Mouse (Mus musculus): ENCODE data around the gene Hist1h2bp. TPM values are rescaled to one million over a fixed set of nuclear protein-coding genes. Genes with fewer than 3 reads are reported as not detected.
"Not testable (repeated sequence)": the region's sequence is repeated elsewhere in the genome, so short reads cannot be mapped to it uniquely, and the experiment has no call there.

The Hist1h2bp gene
- polyA plus RNA-seq, 1 experiment from 2014 or later: 2.2 TPM

- ATAC-seq (ENCODE audit: insufficient read depth, low FRiP score, low TSS enrichment) (no peak), DNase-seq (ENCODE audit: low spot score) (peak; percentile 19)
- Histone ChIP-seq H3K4me3 (ENCODE audit: low read depth, low read length) (no peak overlapping the region), H3K9ac (ENCODE audit: low read length) (peak overlapping the region; percentile 11), H3K4me1 (ENCODE audit: control insufficient read depth, insufficient read depth, low read length) (peaks cover 9% of the 10 kb centered on the region; the same call in 1 of the 2 replicates), H3K27ac (ENCODE audit: low read depth, low read length) (no peak overlapping the region), H3K36me3 (ENCODE audit: control insufficient read depth, insufficient read depth, low read length) (no peaks in the 10 kb centered on the region), H3K9me3 (ENCODE audit: control insufficient read depth, low read length) (no peaks in the 10 kb centered on the region), H3K27me3 (ENCODE audit: control insufficient read depth, insufficient read depth, low read length) (no peaks in the 10 kb centered on the region), H3K4me2 (ENCODE audit: low read depth) (peak overlapping the region; percentile 25)
- WGBS: 5% methylated on average over 18 of the region's 18 CpGs
These were observed 3.5 kb downstream of the Hist1h2bp start for GRCm38 (mm10) chr13:21790601-21791283.

DNA sequence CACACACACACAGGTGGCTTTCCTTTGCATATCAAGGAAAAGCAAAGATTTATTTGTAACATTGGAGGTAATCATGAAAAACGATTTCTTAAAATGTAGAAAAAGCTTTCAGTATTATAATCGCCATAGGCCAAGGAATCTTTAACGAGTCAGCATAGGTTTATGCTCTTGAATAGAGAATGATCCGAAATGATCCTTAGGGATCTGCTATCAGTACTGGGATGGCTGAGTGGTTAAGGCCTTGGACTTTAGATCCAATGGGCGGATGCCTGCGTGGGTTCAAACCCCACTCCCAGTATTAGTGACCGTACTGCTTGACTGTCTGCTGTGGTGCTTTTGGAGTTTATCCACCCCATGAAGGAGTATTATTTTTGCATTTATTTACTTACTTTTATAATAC, 8.3 kb downstream of the Hist1h2bp start:
- ATAC-seq (ENCODE audit: insufficient read depth, low FRiP score, low TSS enrichment) (no peak), DNase-seq (ENCODE audit: low spot score) (peak; percentile 4)
- Histone ChIP-seq H3K27me3 (ENCODE audit: control insufficient read depth, insufficient read depth, low read length) (no peaks in the 10 kb centered on the region), H3K4me2 (ENCODE audit: low read depth) (no peak overlapping the region), H3K9ac (ENCODE audit: low read length) (no peak overlapping the region), H3K9me3 (ENCODE audit: control insufficient read depth, low read length) (no peaks in the 10 kb centered on the region), H3K4me3 (ENCODE audit: low read depth, low read length) (no peak overlapping the region), H3K4me1 (ENCODE audit: control insufficient read depth, insufficient read depth, low read length) (peaks cover 5% of the 10 kb centered on the region; the same call in 1 of the 2 replicates), H3K27ac (ENCODE audit: low read depth, low read length) (no peak overlapping the region), H3K36me3 (ENCODE audit: control insufficient read depth, insufficient read depth, low read length) (no peaks in the 10 kb centered on the region)
- WGBS: 93% methylated on average over 7 of the region's 7 CpGs

DNA sequence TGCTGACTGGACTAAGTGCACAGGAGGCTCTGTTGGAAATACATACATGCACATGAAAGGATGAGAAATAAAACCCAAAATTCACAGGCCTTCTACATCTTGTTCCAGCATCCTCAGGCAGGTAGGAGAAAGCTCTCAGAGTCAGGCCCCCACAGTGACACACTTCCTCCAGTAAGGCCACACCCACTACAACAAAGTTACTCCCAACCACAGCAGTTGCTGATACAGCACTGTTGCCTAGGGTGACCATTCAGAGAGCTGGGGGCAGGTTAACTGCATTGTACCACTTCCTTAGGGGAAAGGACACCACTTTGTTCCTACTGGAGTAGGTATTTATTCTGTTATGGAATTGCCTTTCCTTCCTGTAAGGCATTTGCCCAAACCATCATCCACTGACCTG, 9.9 kb downstream of the Hist1h2bp start:
- DNase-seq (ENCODE audit: low spot score); H3K36me3 ChIP-seq (ENCODE audit: control insufficient read depth, insufficient read depth, low read length); H3K27me3 ChIP-seq (ENCODE audit: control insufficient read depth, insufficient read depth, low read length); ATAC-seq (ENCODE audit: insufficient read depth, low FRiP score, low TSS enrichment); H3K4me1 ChIP-seq (ENCODE audit: control insufficient read depth, insufficient read depth, low read length); H3K4me2 ChIP-seq (ENCODE audit: low read depth); H3K9ac ChIP-seq (ENCODE audit: low read length); H3K9me3 ChIP-seq (ENCODE audit: control insufficient read depth, low read length); H3K27ac ChIP-seq (ENCODE audit: low read depth, low read length); H3K4me3 ChIP-seq (ENCODE audit: low read depth, low read length): not testable (repeated sequence)

DNA sequence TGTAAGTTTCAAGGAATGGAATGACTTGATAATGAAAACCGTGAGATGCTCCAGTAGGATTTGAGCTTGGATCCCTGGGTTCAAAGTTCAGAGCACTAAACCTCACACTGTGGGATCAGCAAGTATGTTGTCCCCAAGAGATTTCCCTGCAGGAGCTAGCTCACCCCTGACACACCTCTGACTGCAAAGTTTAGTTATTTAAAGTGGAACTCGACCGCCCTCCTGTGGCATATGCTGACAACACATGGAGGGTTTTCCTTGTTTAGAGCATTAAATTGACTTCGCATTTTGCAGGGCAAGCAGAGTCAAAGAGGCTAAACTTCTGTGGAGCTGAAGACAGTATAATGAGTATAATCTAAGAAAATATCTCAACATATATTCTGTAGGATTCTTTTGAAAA, 15.8 kb downstream of the Hist1h2bp start:
- not testable (repeated sequence) for H3K4me1 ChIP-seq (ENCODE audit: control insufficient read depth, insufficient read depth, low read length); H3K4me2 ChIP-seq (ENCODE audit: low read depth); H3K27ac ChIP-seq (ENCODE audit: low read depth, low read length); H3K9ac ChIP-seq (ENCODE audit: low read length); H3K4me3 ChIP-seq (ENCODE audit: low read depth, low read length); DNase-seq (ENCODE audit: low spot score); H3K36me3 ChIP-seq (ENCODE audit: control insufficient read depth, insufficient read depth, low read length); H3K27me3 ChIP-seq (ENCODE audit: control insufficient read depth, insufficient read depth, low read length); H3K9me3 ChIP-seq (ENCODE audit: control insufficient read depth, low read length)
- WGBS: no CpG with 5 or more reads among the region's 4 CpGs
- ATAC-seq (ENCODE audit: insufficient read depth, low FRiP score, low TSS enrichment): peak; percentile 74; the same call in 1 of the 2 replicates

- H3K27ac ChIP-seq (ENCODE audit: low read depth, low read length); H3K9ac ChIP-seq (ENCODE audit: low read length); H3K4me2 ChIP-seq (ENCODE audit: low read depth); H3K36me3 ChIP-seq (ENCODE audit: control insufficient read depth, insufficient read depth, low read length); H3K4me3 ChIP-seq (ENCODE audit: low read depth, low read length); H3K9me3 ChIP-seq (ENCODE audit: control insufficient read depth, low read length); DNase-seq (ENCODE audit: low spot score); H3K4me1 ChIP-seq (ENCODE audit: control insufficient read depth, insufficient read depth, low read length); H3K27me3 ChIP-seq (ENCODE audit: control insufficient read depth, insufficient read depth, low read length): not testable (repeated sequence)
- ATAC-seq (ENCODE audit: insufficient read depth, low FRiP score, low TSS enrichment): peak; percentile 97
- no CpG with 5 or more reads among the region's 23 CpGs for WGBS
These were observed 22.8 kb downstream of the Hist1h2bp start, which contains the start of the genes Hist1h2bq and Hist1h2ao for GRCm38 (mm10) chr13:21810073-21810472. Hist1h2bq (minus strand) TSS chr13:21810197. Hist1h2ao (plus strand) TSS chr13:21810465.

DNA sequence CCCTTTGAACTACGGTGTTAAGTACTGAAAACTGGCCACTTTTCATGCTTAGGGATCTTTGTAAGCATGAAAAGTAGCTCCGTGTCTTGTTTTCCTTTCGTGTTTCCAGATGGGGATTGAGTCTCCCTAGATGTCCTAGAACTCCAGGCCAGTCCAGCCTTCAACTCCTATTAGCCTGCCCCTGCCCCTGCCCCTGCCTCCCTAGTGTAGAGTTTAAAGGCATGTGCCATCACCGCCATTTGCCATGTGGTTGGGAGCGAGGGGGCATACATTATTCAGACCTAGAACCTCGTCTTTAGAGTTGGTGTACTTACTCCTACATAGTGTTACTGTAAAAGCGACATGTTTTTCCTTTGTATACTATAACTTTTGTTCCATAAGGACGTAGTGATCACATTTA, 23.8 kb downstream of the Hist1h2bp start:
- not testable (repeated sequence) for H3K27me3 ChIP-seq (ENCODE audit: control insufficient read depth, insufficient read depth, low read length); H3K4me2 ChIP-seq (ENCODE audit: low read depth); H3K27ac ChIP-seq (ENCODE audit: low read depth, low read length); DNase-seq (ENCODE audit: low spot score); H3K36me3 ChIP-seq (ENCODE audit: control insufficient read depth, insufficient read depth, low read length); H3K9ac ChIP-seq (ENCODE audit: low read length); H3K4me3 ChIP-seq (ENCODE audit: low read depth, low read length); H3K4me1 ChIP-seq (ENCODE audit: control insufficient read depth, insufficient read depth, low read length); H3K9me3 ChIP-seq (ENCODE audit: control insufficient read depth, low read length)
- WGBS: no CpG with 5 or more reads among the region's 8 CpGs
- ATAC-seq (ENCODE audit: insufficient read depth, low FRiP score, low TSS enrichment): peak; percentile 40

- 0 out of 2 replicates have a peak within 1 kb of the TSS, but pooled peaks have one; percentile 28 for H3K4me2 ChIP-seq (ENCODE audit: low read depth)
- not testable (repeated sequence) for H3K27ac ChIP-seq (ENCODE audit: low read depth, low read length); H3K4me1 ChIP-seq (ENCODE audit: control insufficient read depth, insufficient read depth, low read length); H3K9me3 ChIP-seq (ENCODE audit: control insufficient read depth, low read length); H3K27me3 ChIP-seq (ENCODE audit: control insufficient read depth, insufficient read depth, low read length); H3K9ac ChIP-seq (ENCODE audit: low read length); H3K36me3 ChIP-seq (ENCODE audit: control insufficient read depth, insufficient read depth, low read length); H3K4me3 ChIP-seq (ENCODE audit: low read depth, low read length); DNase-seq (ENCODE audit: low spot score)
- peak; percentile 56 for ATAC-seq (ENCODE audit: insufficient read depth, low FRiP score, low TSS enrichment)
- no CpG with 5 or more reads among the region's 24 CpGs for WGBS
These were observed 24.3 kb downstream of the Hist1h2bp start, which contains the start of gene Hist1h4m for GRCm38 (mm10) chr13:21811539-21811938. Hist1h4m (plus strand) TSS chr13:21811746.

- H3K4me3 ChIP-seq (ENCODE audit: low read depth, low read length); H3K27ac ChIP-seq (ENCODE audit: low read depth, low read length); H3K9ac ChIP-seq (ENCODE audit: low read length); H3K36me3 ChIP-seq (ENCODE audit: control insufficient read depth, insufficient read depth, low read length); H3K27me3 ChIP-seq (ENCODE audit: control insufficient read depth, insufficient read depth, low read length); H3K9me3 ChIP-seq (ENCODE audit: control insufficient read depth, low read length); H3K4me1 ChIP-seq (ENCODE audit: control insufficient read depth, insufficient read depth, low read length); DNase-seq (ENCODE audit: low spot score): not testable (repeated sequence)
- 0% methylated on average over 12 of the region's 14 CpGs for WGBS
- H3K4me2 ChIP-seq (ENCODE audit: low read depth): 0 out of 2 replicates have a peak overlapping the region, but pooled peaks have one; percentile 28
- ATAC-seq (ENCODE audit: insufficient read depth, low FRiP score, low TSS enrichment): peak; percentile 40
These were observed 24.8 kb downstream of the Hist1h2bp start for GRCm38 (mm10) chr13:21812092-21812491.

All from neural tube, embryonic 11.5 days (tissue).